Mouse (Mus musculus): ENCODE measurements around the gene Tram2.

DNA sequence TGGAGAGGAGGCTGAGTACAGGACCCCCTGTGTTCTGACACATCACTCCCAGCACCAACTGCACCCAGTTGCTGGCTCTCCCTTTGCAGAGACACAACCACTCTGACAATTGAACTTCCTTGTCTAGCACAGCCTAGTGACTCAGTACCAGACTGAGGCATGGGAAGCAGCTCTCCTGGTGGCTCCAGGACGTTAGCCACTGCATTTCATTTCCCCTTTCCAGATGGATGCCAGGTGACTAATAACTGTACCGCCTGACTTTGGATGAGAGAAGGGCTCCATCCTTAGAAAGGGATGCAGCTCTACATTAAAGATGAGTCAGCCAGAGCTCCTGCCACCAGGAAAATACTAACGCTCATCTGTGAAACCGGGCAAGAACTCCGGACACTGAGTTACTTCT lies 7.3 kb upstream of the Tram2 start:
- TF ChIP-seq CTCF (IDR thresholded peaks at IDR 0.05; ENCODE audit: low read depth, low read length) = no peak
- no peak for TF ChIP-seq POLR2A (IDR thresholded peaks at IDR 0.05; ENCODE audit: extremely low read depth, insufficient read depth, low read length)

All from liver, adult 2 months (tissue).